Mouse (Mus musculus): ENCODE measurements around the gene Rnaseh2a. TPM values are rescaled to one million over a fixed set of nuclear protein-coding genes. Genes with fewer than 3 reads are reported as not detected.
A peak's percentile ranks its signal among the peaks of the same experiment; 100 is the strongest.
"Not testable (repeated sequence)": the region's sequence is repeated elsewhere in the genome, so short reads cannot be mapped to it uniquely, and the experiment has no call there.

The Rnaseh2a gene
- polyA plus RNA-seq, 1 experiment from 2014 or later: 121 TPM

- peak overlapping the region; percentile 40 for H3K4me3 ChIP-seq (ENCODE audit: low read depth, low read length)
- peaks cover 29% of the 10 kb centered on the region for H3K27me3 ChIP-seq (ENCODE audit: control insufficient read depth, insufficient read depth, low read length)
- 28% methylated on average over 7 of the region's 7 CpGs for WGBS
- peaks cover 14% of the 10 kb centered on the region for H3K4me1 ChIP-seq (ENCODE audit: control insufficient read depth, insufficient read depth, low read length)
- not testable (repeated sequence) for H3K36me3 ChIP-seq (ENCODE audit: control insufficient read depth, insufficient read depth, low read length); H3K9ac ChIP-seq (ENCODE audit: low read length); H3K27ac ChIP-seq (ENCODE audit: low read depth, low read length); H3K9me3 ChIP-seq (ENCODE audit: control insufficient read depth, low read length); DNase-seq (ENCODE audit: low spot score, missing footprints)
- peak overlapping the region; percentile 84 for H3K4me2 ChIP-seq
- ATAC-seq (ENCODE audit: low FRiP score): peak; percentile 8; the same call in 1 of the 2 replicates
Observed at GRCm38 (mm10) chr8:84907979-84908378, 61.6 kb downstream of the Rnaseh2a start.

- Histone ChIP-seq H3K4me1 (ENCODE audit: control insufficient read depth, insufficient read depth, low read length) (peaks cover 12% of the 10 kb centered on the region), H3K36me3 (ENCODE audit: control insufficient read depth, insufficient read depth, low read length) (no peaks in the 10 kb centered on the region), H3K9ac (ENCODE audit: low read length) (no peak overlapping the region), H3K4me3 (ENCODE audit: low read depth, low read length) (no peak overlapping the region), H3K9me3 (ENCODE audit: control insufficient read depth, low read length) (no peaks in the 10 kb centered on the region), H3K4me2 (no peak overlapping the region), H3K27me3 (ENCODE audit: control insufficient read depth, insufficient read depth, low read length) (peaks cover 24% of the 10 kb centered on the region), H3K27ac (ENCODE audit: low read depth, low read length) (no peak overlapping the region)
- 78% methylated on average over 8 of the region's 8 CpGs for WGBS
- ATAC-seq (ENCODE audit: low FRiP score) (no peak), DNase-seq (ENCODE audit: low spot score, missing footprints) (no peak)
Observed at GRCm38 (mm10) chr8:84907493-84907892, 62.1 kb downstream of the Rnaseh2a start.

- ATAC-seq (ENCODE audit: low FRiP score): no peak
- Histone ChIP-seq H3K4me2 (no peak overlapping the region), H3K4me3 (ENCODE audit: low read depth, low read length) (no peak overlapping the region), H3K9ac (ENCODE audit: low read length) (no peak overlapping the region), H3K27ac (ENCODE audit: low read depth, low read length) (no peak overlapping the region), H3K36me3 (ENCODE audit: control insufficient read depth, insufficient read depth, low read length) (no peaks in the 10 kb centered on the region), H3K27me3 (ENCODE audit: control insufficient read depth, insufficient read depth, low read length) (peaks cover 23% of the 10 kb centered on the region), H3K9me3 (ENCODE audit: control insufficient read depth, low read length) (no peaks in the 10 kb centered on the region), H3K4me1 (ENCODE audit: control insufficient read depth, insufficient read depth, low read length) (peaks cover 14% of the 10 kb centered on the region)
- no peak for DNase-seq (ENCODE audit: low spot score, missing footprints)
- 91% methylated on average over 9 of the region's 9 CpGs for WGBS
Observed at GRCm38 (mm10) chr8:84907037-84907436, 62.5 kb downstream of the Rnaseh2a start.

Small RNAs within 50 kb of the gene (microRNA-seq; reads per million reads assigned to microRNA genes)
- not detected for gene Gm24197

Other genes starting within 250 kb of the Rnaseh2a start
- 1.6 and 1.9 TPM in 2 replicates for gene G430095P16Rik, start 246.8 kb downstream of the Rnaseh2a start, polyA plus RNA-seq (2014; fragmentation: Nextera tagmentation; extraction: Ambion mirVana)
- gene Nfix, start 169.4 kb downstream of the Rnaseh2a start, polyA plus RNA-seq (2014; fragmentation: Nextera tagmentation; extraction: Ambion mirVana): 2.2 and 2.5 TPM in 2 replicates
- gene Dand5, start 146.9 kb downstream of the Rnaseh2a start, polyA plus RNA-seq (2014; fragmentation: Nextera tagmentation; extraction: Ambion mirVana): 3.9 and 4.6 TPM in 2 replicates
- gene Gadd45gip1, start 138.2 kb downstream of the Rnaseh2a start, polyA plus RNA-seq (2014; fragmentation: Nextera tagmentation; extraction: Ambion mirVana): 37.3 and 37.8 TPM in 2 replicates
- gene Rad23a, start 129.1 kb downstream of the Rnaseh2a start, polyA plus RNA-seq (2014; fragmentation: Nextera tagmentation; extraction: Ambion mirVana): 87.7 and 100 TPM in 2 replicates
- 708 and 747 TPM in 2 replicates for gene Calr, start 122.8 kb downstream of the Rnaseh2a start, polyA plus RNA-seq (2014; fragmentation: Nextera tagmentation; extraction: Ambion mirVana)
- 77.4 and 84.4 TPM in 2 replicates for gene Farsa, start 112.8 kb downstream of the Rnaseh2a start, polyA plus RNA-seq (2014; fragmentation: Nextera tagmentation; extraction: Ambion mirVana)
- gene Syce2, start 97.7 kb downstream of the Rnaseh2a start, polyA plus RNA-seq (2014; fragmentation: Nextera tagmentation; extraction: Ambion mirVana): 53.2 and 58.8 TPM in 2 replicates
- 24.6 and 31.8 TPM in 2 replicates for gene Gcdh, start 75.8 kb downstream of the Rnaseh2a start, polyA plus RNA-seq (2014; fragmentation: Nextera tagmentation; extraction: Ambion mirVana)
- 13.7 and 14.4 TPM in 2 replicates for gene Klf1, start 67.8 kb downstream of the Rnaseh2a start, polyA plus RNA-seq (2014; fragmentation: Nextera tagmentation; extraction: Ambion mirVana)
- 4.3 and 4.6 TPM in 2 replicates for gene Dnase2a, start 61.2 kb downstream of the Rnaseh2a start, polyA plus RNA-seq (2014; fragmentation: Nextera tagmentation; extraction: Ambion mirVana)
- gene Mast1, start 32.4 kb downstream of the Rnaseh2a start, polyA plus RNA-seq (2014; fragmentation: Nextera tagmentation; extraction: Ambion mirVana): 8.8 and 10.2 TPM in 2 replicates
- 0.15 TPM in 1 of 2 replicates, not detected in the other for gene Rtbdn, start 22.8 kb downstream of the Rnaseh2a start, polyA plus RNA-seq (2014; fragmentation: Nextera tagmentation; extraction: Ambion mirVana)
- not detected in 2 replicates for gene Gm49661, start 334 bp downstream of the Rnaseh2a start, polyA plus RNA-seq (2014; fragmentation: Nextera tagmentation; extraction: Ambion mirVana)
- 1,298 and 1,349 TPM in 2 replicates for gene Prdx2, start 180 bp downstream of the Rnaseh2a start, polyA plus RNA-seq (2014; fragmentation: Nextera tagmentation; extraction: Ambion mirVana)
- 3.4 and 4.5 TPM in 2 replicates for gene Junb, start 9.0 kb upstream of the Rnaseh2a start, polyA plus RNA-seq (2014; fragmentation: Nextera tagmentation; extraction: Ambion mirVana)
- gene Hook2, start 20.8 kb upstream of the Rnaseh2a start, polyA plus RNA-seq (2014; fragmentation: Nextera tagmentation; extraction: Ambion mirVana): 11.4 and 11.8 TPM in 2 replicates
- not detected in 2 replicates for gene Best2, start 44.8 kb upstream of the Rnaseh2a start, polyA plus RNA-seq (2014; fragmentation: Nextera tagmentation; extraction: Ambion mirVana)
- 129 TPM in 2 replicates for gene Asna1, start 55.5 kb upstream of the Rnaseh2a start, polyA plus RNA-seq (2014; fragmentation: Nextera tagmentation; extraction: Ambion mirVana)
- gene Trir, start 57.1 kb upstream of the Rnaseh2a start, polyA plus RNA-seq (2014; fragmentation: Nextera tagmentation; extraction: Ambion mirVana): 164 and 180 TPM in 2 replicates
- gene Tnpo2, start 67.1 kb upstream of the Rnaseh2a start, polyA plus RNA-seq (2014; fragmentation: Nextera tagmentation; extraction: Ambion mirVana): 19.5 and 19.9 TPM in 2 replicates
- gene Fbxw9, start 90.3 kb upstream of the Rnaseh2a start, polyA plus RNA-seq (2014; fragmentation: Nextera tagmentation; extraction: Ambion mirVana): 22.4 and 25.8 TPM in 2 replicates
- 0.53 TPM in 1 of 2 replicates, not detected in the other for gene Gm5741, start 98.2 kb upstream of the Rnaseh2a start, polyA plus RNA-seq (2014; fragmentation: Nextera tagmentation; extraction: Ambion mirVana)
- gene Dhps, start 102.0 kb upstream of the Rnaseh2a start, polyA plus RNA-seq (2014; fragmentation: Nextera tagmentation; extraction: Ambion mirVana): 65.5 and 66.8 TPM in 2 replicates
- gene Wdr83os, start 111.0 kb upstream of the Rnaseh2a start, polyA plus RNA-seq (2014; fragmentation: Nextera tagmentation; extraction: Ambion mirVana): 120 and 135 TPM in 2 replicates
- gene Wdr83, start 111.5 kb upstream of the Rnaseh2a start, polyA plus RNA-seq (2014; fragmentation: Nextera tagmentation; extraction: Ambion mirVana): 54.3 and 56.1 TPM in 2 replicates
- gene Man2b1, start 113.5 kb upstream of the Rnaseh2a start, polyA plus RNA-seq (2014; fragmentation: Nextera tagmentation; extraction: Ambion mirVana): 15.7 and 16.9 TPM in 2 replicates
- gene Zfp791, start 153.3 kb upstream of the Rnaseh2a start, polyA plus RNA-seq (2014; fragmentation: Nextera tagmentation; extraction: Ambion mirVana): 1.3 and 1.5 TPM in 2 replicates
- not detected in 2 replicates for gene Cks1brt, start 182.2 kb upstream of the Rnaseh2a start, polyA plus RNA-seq (2014; fragmentation: Nextera tagmentation; extraction: Ambion mirVana)